Mouse (Mus musculus) CH12.LX (cell line): ENCODE results near the gene Dapk2.
A peak's percentile ranks its signal among the peaks of the same experiment; 100 is the strongest.

ENCODE experiments used
- CHD1 ChIP-seq: IDR thresholded peaks from 2 replicates; pipeline ENCODE4 v1.6.1; 2012; ENCODE audit warnings: low read depth, low read length, improper control_type of control experiment, inconsistent platforms
- CTCF ChIP-seq, 2 experiments: IDR thresholded peaks in 1 of 2; conservative IDR thresholded peaks in 1 of 2; 2 replicates each; pipeline ENCODE4 v1.5.1; 2011 to 2012; ENCODE audit warnings: low read depth in 2 of 2, low read length in 2 of 2, improper control_type of control experiment in 1 of 2, inconsistent platforms in 1 of 2, mild to moderate bottlenecking in 1 of 2, moderate library complexity in 1 of 2
- E2F4 ChIP-seq: IDR thresholded peaks from 2 replicates; pipeline ENCODE4 v1.6.1; 2011; ENCODE audit warnings: low read depth, low read length, improper control_type of control experiment; ENCODE audit not compliant: insufficient replicate concordance
- EP300 ChIP-seq: IDR thresholded peaks from 2 replicates; pipeline ENCODE4 v1.6.1; 2011; ENCODE audit warnings: low read length, improper control_type of control experiment
- GABPA ChIP-seq: IDR thresholded peaks from 2 replicates; pipeline ENCODE4 v1.6.1; 2012; ENCODE audit warnings: low read depth, low read length, improper control_type of control experiment, inconsistent platforms; ENCODE audit not compliant: insufficient replicate concordance
- HCFC1 ChIP-seq: IDR thresholded peaks from 2 replicates; pipeline ENCODE4 v1.6.1; 2012; ENCODE audit warnings: low read depth, mild to moderate bottlenecking, inconsistent platforms, low read length, improper control_type of control experiment
- MAZ ChIP-seq: IDR thresholded peaks from 2 replicates; pipeline ENCODE4 v1.6.1; 2012; ENCODE audit warnings: low read depth, mild to moderate bottlenecking, inconsistent platforms, low read length, improper control_type of control experiment, moderate library complexity
- POLR2A ChIP-seq: IDR thresholded peaks from 2 replicates; pipeline ENCODE4 v1.6.1; 2011; ENCODE audit warnings: low read depth, mild to moderate bottlenecking, improper control_type of control experiment, low read length
- SMC3 ChIP-seq: IDR thresholded peaks from 2 replicates; pipeline ENCODE4 v1.6.1; 2011; ENCODE audit warnings: low read depth, low read length, improper control_type of control experiment
- ZC3H11A ChIP-seq: IDR thresholded peaks from 2 replicates; pipeline ENCODE4 v1.6.1; 2012; ENCODE audit warnings: low read depth, mild to moderate bottlenecking, inconsistent platforms, low read length, improper control_type of control experiment
- ZNF384 ChIP-seq: IDR thresholded peaks from 2 replicates; pipeline ENCODE4 v1.6.1; 2012; ENCODE audit warnings: low read depth, low read length, improper control_type of control experiment, inconsistent platforms

- TF ChIP-seq CTCF (conservative IDR thresholded peaks at IDR 0.05 in 1 of 2, IDR thresholded peaks at IDR 0.05 in 1 of 2; ENCODE audit: low read depth in 2 of 2, low read length in 2 of 2) (no peak), ZC3H11A (no peak), MAZ (peak; percentile 5; the same call in 1 of the 2 replicates), EP300 (peak; percentile 66), ZNF384 (peak; percentile 80), POLR2A (no peak), CHD1 (0 out of 2 replicates have a peak, but pooled peaks have one; percentile 39), E2F4 (no peak), SMC3 (no peak), HCFC1 (no peak), GABPA (no peak)
Measured at GRCm38 (mm10) chr9:66125543-66126455, 32.2 kb upstream of the Dapk2 start.
